Mouse (Mus musculus): ENCODE measurements around the gene Mcm6.

- no peak for TF ChIP-seq CTCF (IDR thresholded peaks at IDR 0.05; ENCODE audit: borderline replicate concordance, insufficient read depth, low read depth, low read length)
- no peak for TF ChIP-seq POLR2A (IDR thresholded peaks at IDR 0.05; ENCODE audit: borderline replicate concordance, insufficient read depth, low read length)
Measured at GRCm38 (mm10) chr1:128324776-128325175, 34.7 kb downstream of the Mcm6 start.
